Mouse (Mus musculus) embryonic facial prominence, embryonic 15.5 days (tissue): ENCODE measurements around the gene Smyd1. TPM values are rescaled to one million over a fixed set of nuclear protein-coding genes. Genes with fewer than 3 reads are reported as not detected.

ENCODE experiments used
- ATAC-seq: fragments of 200-750 bp; cut with Nextera tagmentation; 2 replicates; pipeline ENCODE4 v1.8.0; 2017; ENCODE audit warnings: low read depth, moderate TSS enrichment; ENCODE audit not compliant: insufficient number of reproducible peaks, low FRiP score, low TSS enrichment
- H3K27ac ChIP-seq: fragments of 300-500 bp; sonication (generic); replicated peaks from 2 replicates; pipeline ENCODE4 v1.5.1; 2015; ENCODE audit warnings: mild to moderate bottlenecking, inconsistent platforms
- H3K27me3 ChIP-seq: fragments of 300-500 bp; sonication (generic); 2 replicates; pipeline ENCODE4 v1.6.1; 2015; ENCODE audit warnings: inconsistent platforms
- H3K36me3 ChIP-seq: fragments of 300-500 bp; sonication (generic); 2 replicates; pipeline ENCODE4 v1.6.1; 2015; ENCODE audit warnings: mild to moderate bottlenecking, inconsistent platforms
- H3K4me1 ChIP-seq: fragments of 300-500 bp; sonication (generic); 2 replicates; pipeline ENCODE4 v1.6.1; 2015; ENCODE audit warnings: inconsistent platforms
- H3K4me2 ChIP-seq: fragments of 300-500 bp; sonication (generic); replicated peaks from 2 replicates; pipeline ENCODE4 v1.6.1; 2015; ENCODE audit warnings: mild to moderate bottlenecking, inconsistent platforms
- H3K4me3 ChIP-seq: fragments of 300-500 bp; sonication (generic); replicated peaks from 2 replicates; pipeline ENCODE4 v1.5.1; 2015; ENCODE audit warnings: mild to moderate bottlenecking, inconsistent platforms
- H3K9ac ChIP-seq: fragments of 300-500 bp; sonication (generic); 2 replicates; pipeline ENCODE4 v1.6.1; 2015; ENCODE audit warnings: inconsistent platforms
- H3K9me3 ChIP-seq: fragments of 300-500 bp; sonication (generic); replicated peaks from 2 replicates; pipeline ENCODE4 v1.6.1; 2016; ENCODE audit warnings: inconsistent platforms
- WGBS: fragments of 180-500 bp; shearing (Covaris S2); methylation state at CpG from one replicate; pipeline ENCODE4 v1.1.7; 2015; 5-methylcytosine and 5-hydroxymethylcytosine counted together
- polyA plus RNA-seq: library from polyadenylated mRNA; unstranded; fragments of >200 nt; fragmentation: Nextera tagmentation; extraction: Ambion mirVana; gene quantifications from 2 replicates; pipeline ENCODE4 v1.2.1, GENCODE M21; 2015

The Smyd1 gene
- 12.6 and 14.6 TPM in 2 replicates for polyA plus RNA-seq

DNA sequence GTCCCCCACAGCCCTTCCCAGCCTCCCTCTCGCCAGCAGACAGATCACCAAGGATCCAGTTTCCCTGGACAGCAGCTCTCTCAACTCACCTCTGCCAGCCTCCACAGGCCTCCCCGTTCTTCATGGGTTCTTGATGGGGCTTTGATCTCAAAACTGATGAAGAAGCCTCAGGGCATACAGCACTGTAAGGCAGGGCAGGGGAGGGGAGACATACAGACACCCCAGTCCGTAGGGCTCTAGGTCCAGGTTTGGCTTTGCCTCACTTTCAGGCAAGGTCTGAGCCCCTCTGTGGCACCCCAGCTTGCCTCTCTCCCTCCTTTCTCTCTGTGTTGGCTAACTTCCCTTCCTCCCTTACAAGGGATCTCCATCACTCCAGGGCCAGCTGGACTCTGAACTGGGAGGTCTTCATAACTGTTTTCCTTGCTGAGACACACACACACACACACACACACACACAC is at the start of gene Smyd1:
Gene Smyd1, minus strand, starts transcription at position 408 of the 458 bp plus-strand sequence.
- ATAC-seq = no peak
- H3K4me2 ChIP-seq = no peak within 1 kb of the TSS
- no peaks in the 10 kb centered on the region for H3K36me3 ChIP-seq
- H3K27me3 ChIP-seq = no peaks in the 10 kb centered on the region
- H3K27ac ChIP-seq = no peak within 1 kb of the TSS
- H3K4me1 ChIP-seq = no peaks in the 10 kb centered on the region
- no peaks in the 10 kb centered on the region for H3K9me3 ChIP-seq
- 61% methylated on average over 3 of the region's 3 CpGs for WGBS
- no peak within 1 kb of the TSS for H3K9ac ChIP-seq
- H3K4me3 ChIP-seq = no peak within 1 kb of the TSS

DNA sequence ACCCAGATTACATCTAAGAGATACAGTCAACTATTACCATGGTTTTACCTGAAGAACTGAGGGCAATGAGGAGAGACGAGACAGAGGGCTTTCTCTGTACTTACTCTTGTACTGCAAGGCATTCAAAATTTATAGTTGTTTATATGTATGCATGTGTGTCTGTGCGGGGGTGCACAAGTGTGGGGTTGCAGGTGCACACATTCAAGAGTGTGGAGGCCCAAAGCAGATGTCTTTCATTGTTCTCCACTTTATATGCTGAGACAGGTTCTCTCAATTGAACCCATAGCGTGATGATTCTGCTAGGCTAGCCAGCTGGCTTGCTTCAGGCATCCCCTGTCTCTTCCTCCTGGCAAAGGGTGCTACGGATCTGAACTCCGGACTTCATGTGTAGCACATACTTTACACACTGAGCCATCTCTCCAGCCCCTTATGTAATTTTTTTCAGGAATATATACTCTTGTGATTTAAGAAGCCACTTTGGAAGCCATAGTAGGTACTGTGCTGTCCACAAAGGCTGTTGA is 49.1 kb upstream of the Smyd1 start:
- ATAC-seq = no peak

DNA sequence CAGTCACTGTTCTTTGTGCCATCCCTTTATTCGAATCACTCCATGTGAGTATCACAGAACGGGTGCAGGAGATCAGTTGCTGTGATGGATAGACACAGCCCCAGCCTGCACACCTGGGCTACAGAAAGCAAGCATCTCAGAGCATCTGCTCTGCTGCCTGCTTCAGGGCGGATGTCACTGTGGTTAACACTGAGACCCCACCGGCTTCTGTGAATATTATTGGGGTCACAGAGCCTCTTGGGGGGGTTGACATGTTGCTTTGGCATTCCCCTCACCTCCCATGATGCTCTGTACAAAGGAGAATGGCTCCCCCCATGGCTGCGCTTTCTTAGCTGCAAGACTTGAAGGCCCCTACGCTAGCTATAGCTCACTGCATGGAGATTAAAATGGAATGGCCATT is 47.4 kb upstream of the Smyd1 start:
- H3K36me3 ChIP-seq = no peaks in the 10 kb centered on the region
- H3K4me2 ChIP-seq = no peak overlapping the region
- no peaks in the 10 kb centered on the region for H3K9me3 ChIP-seq
- H3K9ac ChIP-seq = no peak overlapping the region
- ATAC-seq = no peak
- H3K27ac ChIP-seq = no peak overlapping the region
- no peaks in the 10 kb centered on the region for H3K27me3 ChIP-seq
- no peaks in the 10 kb centered on the region for H3K4me1 ChIP-seq
- no peak overlapping the region for H3K4me3 ChIP-seq
- WGBS = 91% methylated on average over 6 of the region's 6 CpGs

More for the DNA sequence above, 49.1 kb upstream of the Smyd1 start:
- Histone ChIP-seq H3K27ac (no peak overlapping the region), H3K36me3 (no peaks in the 10 kb centered on the region), H3K9ac (no peak overlapping the region), H3K9me3 (no peaks in the 10 kb centered on the region), H3K4me2 (no peak overlapping the region), H3K27me3 (no peaks in the 10 kb centered on the region), H3K4me1 (no peaks in the 10 kb centered on the region), H3K4me3 (no peak overlapping the region)
- 84% methylated on average over 5 of the region's 5 CpGs for WGBS

DNA sequence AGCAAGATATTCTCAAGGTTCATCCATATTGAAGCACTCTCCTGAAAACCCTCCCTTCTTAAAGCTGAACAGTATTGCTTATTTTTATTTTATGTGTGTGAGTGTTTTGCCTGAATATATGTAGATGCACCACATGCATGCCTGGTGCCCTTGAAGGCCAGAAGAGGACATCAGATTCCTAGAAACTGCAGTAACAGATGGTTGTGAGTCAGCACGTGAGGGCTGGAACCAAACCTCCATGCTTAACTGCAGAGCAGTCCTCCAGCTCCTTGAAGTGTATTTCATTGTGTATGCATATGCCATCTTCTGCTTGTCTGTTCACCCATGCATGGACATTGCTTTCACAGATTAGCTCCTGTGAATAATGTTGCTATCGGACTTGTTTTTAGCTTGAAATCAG is 42.0 kb upstream of the Smyd1 start:
- H3K27ac ChIP-seq = no peak overlapping the region
- ATAC-seq = no peak
- no peaks in the 10 kb centered on the region for H3K36me3 ChIP-seq
- no peak overlapping the region for H3K4me2 ChIP-seq
- no peaks in the 10 kb centered on the region for H3K4me1 ChIP-seq
- H3K4me3 ChIP-seq = no peak overlapping the region
- H3K9ac ChIP-seq = no peak overlapping the region
- no peaks in the 10 kb centered on the region for H3K27me3 ChIP-seq
- 85% methylated on average over 2 of the region's 2 CpGs for WGBS
- no peaks in the 10 kb centered on the region for H3K9me3 ChIP-seq

DNA sequence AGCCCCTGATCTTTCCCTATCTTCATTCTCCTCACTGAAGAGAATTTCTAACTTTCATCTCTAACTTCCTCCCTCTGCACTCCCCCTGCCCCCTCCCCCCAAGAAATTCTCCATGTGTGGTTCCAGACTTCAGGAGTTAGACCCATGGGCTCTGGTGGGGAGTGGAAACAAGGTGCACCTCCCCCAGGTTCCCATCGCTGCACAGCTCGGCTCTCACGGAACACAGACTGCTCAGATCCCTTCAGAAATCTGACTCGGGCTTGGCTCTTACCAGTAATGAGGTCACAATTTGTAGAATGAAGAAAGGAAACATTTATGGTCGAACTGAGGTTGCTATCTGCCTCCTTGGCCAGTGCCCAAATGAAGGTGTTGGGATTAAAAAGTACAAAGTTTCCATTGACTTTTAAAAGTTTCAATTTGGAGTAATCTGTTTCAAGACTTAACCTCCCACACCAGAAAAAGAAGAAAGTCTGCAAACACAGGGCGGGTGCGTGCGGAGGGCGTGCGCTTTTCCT is 39.2 kb upstream of the Smyd1 start:
- Histone ChIP-seq H3K36me3 (no peaks in the 10 kb centered on the region), H3K4me1 (no peaks in the 10 kb centered on the region), H3K4me2 (no peak overlapping the region), H3K27ac (no peak overlapping the region), H3K9ac (no peak overlapping the region), H3K27me3 (no peaks in the 10 kb centered on the region), H3K4me3 (no peak overlapping the region), H3K9me3 (no peaks in the 10 kb centered on the region)
- WGBS = 78% methylated on average over 10 of the region's 10 CpGs
- no peak for ATAC-seq

DNA sequence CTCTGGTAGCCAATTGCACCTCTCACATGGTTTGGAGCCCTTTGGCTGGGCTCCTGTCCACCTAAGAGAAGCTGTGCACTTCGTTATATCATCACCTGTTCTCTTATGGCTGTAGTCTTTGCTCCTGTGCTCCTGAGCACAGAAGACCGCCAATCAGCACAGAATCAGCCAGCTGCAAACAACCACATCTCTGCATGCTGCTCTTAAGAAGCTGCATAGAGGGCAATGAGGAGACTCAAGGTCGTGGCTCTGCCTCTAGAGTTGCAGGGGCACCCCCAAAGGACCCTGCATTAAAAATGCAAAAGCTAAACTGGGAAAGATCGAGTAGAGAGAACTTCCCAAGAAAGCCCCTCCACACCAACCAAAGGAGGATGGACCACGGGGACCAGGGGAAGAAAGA is 38.7 kb upstream of the Smyd1 start:
- 54% methylated on average over 5 of the region's 5 CpGs for WGBS
- H3K27me3 ChIP-seq = no peaks in the 10 kb centered on the region
- no peak for ATAC-seq
- no peak overlapping the region for H3K4me3 ChIP-seq
- no peaks in the 10 kb centered on the region for H3K9me3 ChIP-seq
- H3K9ac ChIP-seq = no peak overlapping the region
- H3K4me1 ChIP-seq = no peaks in the 10 kb centered on the region
- H3K27ac ChIP-seq = no peak overlapping the region
- no peaks in the 10 kb centered on the region for H3K36me3 ChIP-seq
- H3K4me2 ChIP-seq = no peak overlapping the region

DNA sequence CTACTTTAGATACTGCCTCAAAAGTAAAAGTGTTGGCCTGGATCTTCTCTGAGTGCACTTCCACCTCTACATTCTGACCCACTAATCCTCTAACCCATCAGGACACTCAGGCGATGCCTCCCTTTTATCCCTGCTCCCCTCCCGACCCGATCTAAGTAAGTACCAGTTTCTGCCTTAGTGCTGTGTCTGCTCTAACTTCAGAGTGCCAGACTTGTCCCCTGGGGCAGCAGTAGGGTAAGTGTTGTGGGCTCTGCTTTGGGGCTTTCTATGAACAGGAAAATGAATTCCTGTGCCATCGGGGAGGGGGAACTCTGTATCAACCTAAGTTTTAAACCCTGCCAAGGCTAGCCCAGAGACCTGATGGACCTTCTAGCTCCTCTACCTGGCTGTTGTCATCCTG is 38.2 kb upstream of the Smyd1 start:
- H3K4me2 ChIP-seq = no peak overlapping the region
- no peak overlapping the region for H3K27ac ChIP-seq
- no peaks in the 10 kb centered on the region for H3K36me3 ChIP-seq
- WGBS = 59% methylated on average over 4 of the region's 4 CpGs
- H3K9ac ChIP-seq = no peak overlapping the region
- H3K4me3 ChIP-seq = no peak overlapping the region
- no peaks in the 10 kb centered on the region for H3K27me3 ChIP-seq
- no peaks in the 10 kb centered on the region for H3K4me1 ChIP-seq
- ATAC-seq = no peak
- H3K9me3 ChIP-seq = no peaks in the 10 kb centered on the region

DNA sequence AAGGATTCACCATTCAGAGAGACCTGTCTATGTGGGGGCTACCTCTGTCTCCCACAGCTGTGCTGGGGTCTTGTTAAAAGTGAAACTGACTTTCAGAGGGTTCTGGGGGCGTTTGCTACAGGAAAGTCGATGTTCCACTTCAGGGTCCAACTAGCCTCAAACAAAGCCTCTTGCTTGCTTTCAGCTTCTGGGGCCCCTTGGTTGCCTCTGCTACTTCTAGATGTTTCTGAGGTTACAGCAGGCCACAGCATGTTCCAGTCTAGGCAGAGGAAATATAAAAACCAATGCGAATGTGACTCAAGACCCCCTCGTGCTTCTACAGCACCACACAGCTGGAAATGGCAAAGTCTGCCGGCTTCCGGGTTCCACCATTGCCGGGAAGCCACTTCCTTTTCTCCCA is 35.5 kb upstream of the Smyd1 start:
- H3K27me3 ChIP-seq = no peaks in the 10 kb centered on the region
- no peaks in the 10 kb centered on the region for H3K9me3 ChIP-seq
- no peak overlapping the region for H3K27ac ChIP-seq
- WGBS = 81% methylated on average over 7 of the region's 7 CpGs
- H3K36me3 ChIP-seq = no peaks in the 10 kb centered on the region
- H3K4me2 ChIP-seq = no peak overlapping the region
- no peak overlapping the region for H3K9ac ChIP-seq
- ATAC-seq = no peak
- H3K4me3 ChIP-seq = no peak overlapping the region
- H3K4me1 ChIP-seq = no peaks in the 10 kb centered on the region

DNA sequence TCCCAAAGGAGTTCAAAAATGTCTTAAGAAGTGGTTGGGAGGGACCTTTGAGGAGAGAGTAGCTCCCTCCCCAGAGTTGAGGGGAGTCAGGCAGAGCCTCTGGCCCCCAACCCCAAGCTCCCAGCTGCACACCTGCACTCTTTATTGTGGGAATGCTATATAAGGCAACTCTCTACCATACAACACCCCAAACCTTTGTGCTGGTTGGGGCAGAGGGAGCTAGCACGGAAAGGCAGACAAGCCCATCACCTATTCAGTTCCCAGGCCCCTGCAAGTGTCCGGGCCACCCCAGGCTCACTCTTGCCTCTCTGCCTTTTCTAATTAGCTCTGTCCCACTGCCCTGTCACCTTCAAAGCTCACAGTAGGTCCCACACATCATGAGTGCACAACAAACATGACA is 31.7 kb upstream of the Smyd1 start:
- Histone ChIP-seq H3K9me3 (no peaks in the 10 kb centered on the region), H3K9ac (no peak overlapping the region), H3K4me2 (no peak overlapping the region), H3K4me1 (no peaks in the 10 kb centered on the region), H3K27ac (no peak overlapping the region), H3K27me3 (no peaks in the 10 kb centered on the region), H3K36me3 (no peaks in the 10 kb centered on the region), H3K4me3 (no peak overlapping the region)
- ATAC-seq = no peak
- WGBS = 80% methylated on average over 2 of the region's 2 CpGs

DNA sequence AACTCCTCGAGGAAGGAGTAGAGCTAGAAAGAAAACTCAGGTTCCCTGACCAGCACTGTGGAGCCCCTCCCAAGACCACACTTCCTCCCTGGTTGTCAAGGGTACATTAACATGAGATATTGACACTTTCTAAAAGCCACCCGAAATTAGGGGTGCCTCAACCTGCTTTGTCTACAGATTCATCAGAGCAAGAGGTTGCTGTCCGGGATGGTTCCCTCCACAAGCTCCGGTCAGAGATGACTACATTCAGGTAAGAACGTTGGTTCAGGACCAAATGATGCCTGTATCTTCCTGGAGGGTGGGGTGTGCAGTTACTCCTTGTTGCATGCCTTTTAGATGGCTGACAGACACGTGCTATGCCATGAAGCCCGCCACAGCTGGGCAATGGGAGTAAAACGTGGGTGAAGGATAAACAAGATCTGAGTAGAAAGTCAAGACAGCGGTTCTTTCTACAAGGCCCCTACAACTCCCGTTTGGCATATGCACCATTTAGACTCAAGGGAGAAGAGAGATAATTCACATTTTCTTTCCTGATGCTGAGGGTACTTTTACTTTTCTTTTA is 30.9 kb upstream of the Smyd1 start:
- 82% methylated on average over 10 of the region's 10 CpGs for WGBS
- no peak overlapping the region for H3K27ac ChIP-seq
- H3K9me3 ChIP-seq = no peaks in the 10 kb centered on the region
- no peaks in the 10 kb centered on the region for H3K4me1 ChIP-seq
- H3K27me3 ChIP-seq = no peaks in the 10 kb centered on the region
- no peak overlapping the region for H3K9ac ChIP-seq
- H3K36me3 ChIP-seq = no peaks in the 10 kb centered on the region
- H3K4me3 ChIP-seq = no peak overlapping the region
- ATAC-seq = no peak
- H3K4me2 ChIP-seq = no peak overlapping the region

DNA sequence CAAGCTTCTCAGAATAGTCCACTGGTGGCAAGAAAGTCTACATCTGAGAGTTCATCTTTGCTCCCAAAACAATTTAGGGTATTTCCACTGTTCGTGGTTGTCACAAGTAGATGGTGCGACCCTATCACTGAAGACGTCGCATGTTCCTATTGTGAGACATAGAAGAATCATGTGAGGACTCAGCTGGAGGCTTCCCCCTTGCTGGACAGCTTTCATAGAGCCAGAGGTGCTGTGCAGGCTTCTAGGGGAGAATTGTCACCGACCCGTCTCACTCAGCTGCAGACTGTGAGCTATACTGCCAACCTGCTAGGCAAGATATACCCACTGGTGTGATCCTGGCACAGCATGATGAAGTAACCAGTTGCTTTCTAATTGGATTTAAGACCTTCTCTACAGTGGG is 30.2 kb upstream of the Smyd1 start:
- H3K27ac ChIP-seq = no peak overlapping the region
- no peak overlapping the region for H3K4me3 ChIP-seq
- no peaks in the 10 kb centered on the region for H3K4me1 ChIP-seq
- 90% methylated on average over 6 of the region's 6 CpGs for WGBS
- no peak overlapping the region for H3K4me2 ChIP-seq
- H3K27me3 ChIP-seq = no peaks in the 10 kb centered on the region
- no peaks in the 10 kb centered on the region for H3K9me3 ChIP-seq
- no peak overlapping the region for H3K9ac ChIP-seq
- H3K36me3 ChIP-seq = no peaks in the 10 kb centered on the region
- ATAC-seq = no peak

DNA sequence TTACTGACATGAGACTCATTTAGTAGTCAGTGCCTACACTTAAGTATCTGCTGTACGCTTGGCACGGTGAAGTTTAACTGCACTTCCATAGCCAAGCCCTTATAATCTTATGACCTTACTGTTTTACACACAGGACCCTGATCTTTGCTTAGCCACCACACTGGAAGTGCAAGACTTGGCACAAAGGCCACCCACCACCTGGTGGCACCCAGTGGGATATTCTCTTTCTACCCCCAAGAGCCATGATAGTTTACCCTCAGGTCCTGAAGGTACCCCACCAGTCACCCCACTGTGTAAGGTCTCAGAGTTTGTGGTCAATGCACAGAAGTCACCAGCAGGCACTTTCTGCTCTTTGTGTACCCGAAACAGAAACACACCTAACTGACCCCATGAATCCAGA is 29.2 kb upstream of the Smyd1 start:
- Histone ChIP-seq H3K27ac (no peak overlapping the region), H3K9ac (no peak overlapping the region), H3K4me3 (no peak overlapping the region), H3K4me1 (no peaks in the 10 kb centered on the region), H3K4me2 (no peak overlapping the region), H3K27me3 (no peaks in the 10 kb centered on the region), H3K36me3 (no peaks in the 10 kb centered on the region), H3K9me3 (no peaks in the 10 kb centered on the region)
- WGBS = 84% methylated on average over 3 of the region's 3 CpGs
- ATAC-seq = no peak
